Mouse (Mus musculus) intestine, embryonic 15.5 days (tissue): ENCODE results near the gene Isoc2b. TPM values are rescaled to one million over a fixed set of nuclear protein-coding genes. Genes with fewer than 3 reads are reported as not detected.
A peak's percentile ranks its signal among the peaks of the same experiment; 100 is the strongest.

ENCODE experiments used
- ATAC-seq: fragments of 200-750 bp; cut with Nextera tagmentation; 2 replicates; pipeline ENCODE4 v1.8.0; 2017; ENCODE audit warnings: moderate TSS enrichment, moderate library complexity
- H3K27ac ChIP-seq: fragments of 300-500 bp; sonication (generic); 2 replicates; pipeline ENCODE4 v1.5.1; 2015; ENCODE audit warnings: mild to moderate bottlenecking, inconsistent platforms
- H3K27me3 ChIP-seq: fragments of 300-500 bp; sonication (generic); replicated peaks from 2 replicates; pipeline ENCODE4 v1.6.1; 2015; ENCODE audit warnings: inconsistent platforms
- H3K36me3 ChIP-seq: fragments of 300-500 bp; sonication (generic); 2 replicates; pipeline ENCODE4 v1.6.1; 2015; ENCODE audit warnings: inconsistent platforms
- H3K4me1 ChIP-seq: fragments of 300-500 bp; sonication (generic); replicated peaks from 2 replicates; pipeline ENCODE4 v1.6.1; 2015; ENCODE audit warnings: inconsistent platforms
- H3K4me2 ChIP-seq: fragments of 300-500 bp; sonication (generic); replicated peaks from 2 replicates; pipeline ENCODE4 v1.6.1; 2015; ENCODE audit warnings: mild to moderate bottlenecking, inconsistent platforms
- H3K4me3 ChIP-seq: fragments of 300-500 bp; sonication (generic); replicated peaks from 2 replicates; pipeline ENCODE4 v1.5.1; 2015; ENCODE audit warnings: inconsistent platforms
- H3K9ac ChIP-seq: fragments of 300-500 bp; sonication (generic); 2 replicates; pipeline ENCODE4 v1.6.1; 2015; ENCODE audit warnings: inconsistent platforms
- H3K9me3 ChIP-seq: fragments of 300-500 bp; sonication (generic); 2 replicates; pipeline ENCODE4 v1.6.1; 2016; ENCODE audit warnings: inconsistent platforms
- WGBS: fragments of 180-500 bp; shearing (Covaris S2); methylation state at CpG from one replicate; pipeline ENCODE4 v1.1.7; 2015; 5-methylcytosine and 5-hydroxymethylcytosine counted together
- polyA plus RNA-seq: library from polyadenylated mRNA; unstranded; fragments of >200 nt; fragmentation: Nextera tagmentation; extraction: Ambion mirVana; gene quantifications from 2 replicates; pipeline ENCODE4 v1.2.1, GENCODE M21; 2015

Isoc2b gene
- polyA plus RNA-seq = 9.7 and 15.5 TPM in 2 replicates

- Histone ChIP-seq H3K4me2 (no peak within 1 kb of the TSS), H3K27me3 (no peaks in the 10 kb centered on the region), H3K36me3 (no peaks in the 10 kb centered on the region), H3K9me3 (no peaks in the 10 kb centered on the region), H3K4me1 (peaks cover 9% of the 10 kb centered on the region; the same call in 1 of the 2 replicates), H3K9ac (no peak within 1 kb of the TSS), H3K27ac (no peak within 1 kb of the TSS), H3K4me3 (no peak within 1 kb of the TSS)
- no peak for ATAC-seq
- 51% methylated on average over 6 of the region's 6 CpGs for WGBS
Observed at GRCm38 (mm10) chr7:4870133-4870532, at the start of gene Isoc2b. Gene Isoc2b, minus strand, starts transcription at chr7:4870258.

GRCm38 (mm10) chr7:4919096-4919495, 49.0 kb upstream of the Isoc2b start:
- Histone ChIP-seq H3K27ac (no peak overlapping the region), H3K9ac (no peak overlapping the region), H3K4me3 (no peak overlapping the region), H3K4me1 (peaks cover 35% of the 10 kb centered on the region), H3K9me3 (no peaks in the 10 kb centered on the region), H3K27me3 (no peaks in the 10 kb centered on the region), H3K36me3 (peaks cover 28% of the 10 kb centered on the region), H3K4me2 (no peak overlapping the region)
- ATAC-seq = no peak
- 85% methylated on average over 21 of the region's 21 CpGs for WGBS

GRCm38 (mm10) chr7:4918681-4919080, 48.6 kb upstream of the Isoc2b start:
- H3K9ac ChIP-seq = no peak overlapping the region
- WGBS = 92% methylated on average over 15 of the region's 15 CpGs
- no peak for ATAC-seq
- no peak overlapping the region for H3K4me2 ChIP-seq
- H3K4me3 ChIP-seq = no peak overlapping the region
- peaks cover 31% of the 10 kb centered on the region for H3K4me1 ChIP-seq
- H3K36me3 ChIP-seq = peaks cover 28% of the 10 kb centered on the region
- H3K27me3 ChIP-seq = no peaks in the 10 kb centered on the region
- H3K9me3 ChIP-seq = no peaks in the 10 kb centered on the region
- no peak overlapping the region for H3K27ac ChIP-seq

- Histone ChIP-seq H3K4me3 (no peak overlapping the region), H3K27me3 (no peaks in the 10 kb centered on the region), H3K9ac (no peak overlapping the region), H3K36me3 (peaks cover 28% of the 10 kb centered on the region), H3K4me1 (peaks cover 19% of the 10 kb centered on the region), H3K4me2 (no peak overlapping the region), H3K27ac (no peak overlapping the region), H3K9me3 (no peaks in the 10 kb centered on the region)
- WGBS = 74% methylated on average over 2 of the region's 2 CpGs
- ATAC-seq = no peak
Observed at GRCm38 (mm10) chr7:4917494-4917893, 47.4 kb upstream of the Isoc2b start.

GRCm38 (mm10) chr7:4915669-4916416, 45.8 kb upstream of the Isoc2b start:
- Histone ChIP-seq H3K27ac (peak overlapping the region; percentile 94), H3K4me3 (peak overlapping the region; percentile 61), H3K4me1 (peaks cover 13% of the 10 kb centered on the region), H3K9me3 (no peaks in the 10 kb centered on the region), H3K9ac (peak overlapping the region; percentile 77), H3K27me3 (no peaks in the 10 kb centered on the region), H3K36me3 (peaks cover 22% of the 10 kb centered on the region), H3K4me2 (peak overlapping the region; percentile 64)
- WGBS = 15% methylated on average over 14 of the region's 14 CpGs
- ATAC-seq = peak; percentile 71

GRCm38 (mm10) chr7:4915007-4915665, 45.1 kb upstream of the Isoc2b start, which contains the start of gene Zfp628:
Gene Zfp628, plus strand, starts transcription at chr7:4915217.
- ATAC-seq = peak; percentile 94
- Histone ChIP-seq H3K4me3 (peak within 1 kb of the TSS; percentile 61), H3K9ac (peak within 1 kb of the TSS; percentile 77), H3K9me3 (no peaks in the 10 kb centered on the region), H3K27ac (peak within 1 kb of the TSS; percentile 94), H3K27me3 (no peaks in the 10 kb centered on the region), H3K4me2 (peak within 1 kb of the TSS; percentile 64), H3K36me3 (peaks cover 18% of the 10 kb centered on the region), H3K4me1 (peaks cover 13% of the 10 kb centered on the region)
- 0% methylated on average over 53 of the region's 56 CpGs for WGBS

- H3K36me3 ChIP-seq = no peaks in the 10 kb centered on the region
- no peaks in the 10 kb centered on the region for H3K9me3 ChIP-seq
- no peaks in the 10 kb centered on the region for H3K27me3 ChIP-seq
- H3K27ac ChIP-seq = no peak overlapping the region
- WGBS = 57% methylated on average over 5 of the region's 5 CpGs
- H3K4me3 ChIP-seq = no peak overlapping the region
- H3K4me2 ChIP-seq = no peak overlapping the region
- ATAC-seq = no peak
- no peak overlapping the region for H3K9ac ChIP-seq
- H3K4me1 ChIP-seq = peaks cover 13% of the 10 kb centered on the region
Observed at GRCm38 (mm10) chr7:4912248-4912647, 42.2 kb upstream of the Isoc2b start.

GRCm38 (mm10) chr7:4911561-4911960, 41.5 kb upstream of the Isoc2b start:
- H3K9ac ChIP-seq = no peak overlapping the region
- H3K36me3 ChIP-seq = no peaks in the 10 kb centered on the region
- WGBS = 25% methylated on average over 9 of the region's 9 CpGs
- no peak for ATAC-seq
- H3K4me2 ChIP-seq = no peak overlapping the region
- no peak overlapping the region for H3K4me3 ChIP-seq
- H3K27ac ChIP-seq = no peak overlapping the region
- H3K4me1 ChIP-seq = peaks cover 9% of the 10 kb centered on the region
- no peaks in the 10 kb centered on the region for H3K9me3 ChIP-seq
- H3K27me3 ChIP-seq = no peaks in the 10 kb centered on the region

- Histone ChIP-seq H3K4me2 (no peak within 1 kb of the TSS), H3K4me1 (no peaks in the 10 kb centered on the region), H3K27me3 (no peaks in the 10 kb centered on the region), H3K27ac (no peak within 1 kb of the TSS), H3K4me3 (no peak within 1 kb of the TSS), H3K9me3 (no peaks in the 10 kb centered on the region), H3K36me3 (no peaks in the 10 kb centered on the region), H3K9ac (no peak within 1 kb of the TSS)
- ATAC-seq = no peak
- WGBS = 66% methylated on average over 10 of the region's 10 CpGs
Observed at GRCm38 (mm10) chr7:4906466-4906950, 36.5 kb upstream of the Isoc2b start, which contains the start of gene Gm36210. Gene Gm36210, minus strand, starts transcription at chr7:4906516.

- H3K4me3 ChIP-seq = no peak overlapping the region
- peaks cover 6% of the 10 kb centered on the region; the same call in 1 of the 2 replicates for H3K4me1 ChIP-seq
- no peak overlapping the region for H3K9ac ChIP-seq
- no peak overlapping the region for H3K4me2 ChIP-seq
- ATAC-seq = no peak
- H3K27ac ChIP-seq = no peak overlapping the region
- no peaks in the 10 kb centered on the region for H3K36me3 ChIP-seq
- H3K9me3 ChIP-seq = peaks cover 3% of the 10 kb centered on the region; the same call in 1 of the 2 replicates
- 75% methylated on average over 9 of the region's 9 CpGs for WGBS
- H3K27me3 ChIP-seq = 0 out of 2 replicates have a peak, but pooled peaks cover 4% of the 10 kb centered on the region
Observed at GRCm38 (mm10) chr7:4902404-4902803, 32.3 kb upstream of the Isoc2b start.

- no peak overlapping the region for H3K4me3 ChIP-seq
- peaks cover 6% of the 10 kb centered on the region; the same call in 1 of the 2 replicates for H3K4me1 ChIP-seq
- H3K27me3 ChIP-seq = 0 out of 2 replicates have a peak, but pooled peaks cover 4% of the 10 kb centered on the region
Observed at GRCm38 (mm10) chr7:4901171-4901570, 31.1 kb upstream of the Isoc2b start.

GRCm38 (mm10) chr7:4900523-4900851, 30.4 kb upstream of the Isoc2b start:
- Histone ChIP-seq H3K27ac (no peak overlapping the region), H3K27me3 (0 out of 2 replicates have a peak, but pooled peaks cover 4% of the 10 kb centered on the region), H3K4me2 (peak overlapping the region; percentile 54), H3K4me3 (no peak overlapping the region), H3K9ac (no peak overlapping the region), H3K4me1 (peaks cover 6% of the 10 kb centered on the region; the same call in 1 of the 2 replicates), H3K36me3 (no peaks in the 10 kb centered on the region), H3K9me3 (peaks cover 3% of the 10 kb centered on the region; the same call in 1 of the 2 replicates)
- ATAC-seq = 0 out of 2 replicates have a peak, but pooled peaks have one; percentile 2
- 27% methylated on average over 11 of the region's 11 CpGs for WGBS

More at GRCm38 (mm10) chr7:4901171-4901570, 31.1 kb upstream of the Isoc2b start:
- 60% methylated on average over 8 of the region's 8 CpGs for WGBS
- ATAC-seq = no peak
- no peaks in the 10 kb centered on the region for H3K36me3 ChIP-seq
- H3K9ac ChIP-seq = no peak overlapping the region
- H3K4me2 ChIP-seq = no peak overlapping the region
- no peak overlapping the region for H3K27ac ChIP-seq
- H3K9me3 ChIP-seq = peaks cover 3% of the 10 kb centered on the region; the same call in 1 of the 2 replicates
